Mouse (Mus musculus): ENCODE results near the gene Fam133b. TPM values are rescaled to one million over a fixed set of nuclear protein-coding genes. Genes with fewer than 3 reads are reported as not detected.

The Fam133b gene
- polyA plus RNA-seq, 1 experiment from 2014 or later = 40.6 TPM

Other genes with a start within 250 kb of the Fam133b start
- 30.3 and 34.4 TPM in 2 replicates for gene Cdk6, start 202.3 kb upstream of the Fam133b start, polyA plus RNA-seq (2015; fragmentation: Nextera tagmentation; extraction: Ambion mirVana)
- gene 1700109H08Rik, start 27.7 kb downstream of the Fam133b start, polyA plus RNA-seq (2015; fragmentation: Nextera tagmentation; extraction: Ambion mirVana) = 3.1 and 3.9 TPM in 2 replicates
- gene Pex1, start 52.2 kb downstream of the Fam133b start, polyA plus RNA-seq (2015; fragmentation: Nextera tagmentation; extraction: Ambion mirVana) = 21.7 and 24.4 TPM in 2 replicates
- 16.2 and 16.8 TPM in 2 replicates for gene Rbm48, start 52.8 kb downstream of the Fam133b start, polyA plus RNA-seq (2015; fragmentation: Nextera tagmentation; extraction: Ambion mirVana)
- not detected in 2 replicates for gene Tmbim7, start 107.3 kb downstream of the Fam133b start, polyA plus RNA-seq (2015; fragmentation: Nextera tagmentation; extraction: Ambion mirVana)
- 65.8 and 69.3 TPM in 2 replicates for gene Gatad1, start 113.4 kb downstream of the Fam133b start, polyA plus RNA-seq (2015; fragmentation: Nextera tagmentation; extraction: Ambion mirVana)

Measured in forebrain, embryonic 13.5 days (tissue).